17 mouse cellular contexts compared by ENCODE assay signal in genomic region chr2:94479903-94480595, GRCm38 (mm10). TPM values are rescaled to one million over a fixed set of nuclear protein-coding genes. Genes with fewer than 3 reads are reported as not detected.
A peak's percentile ranks its signal among the peaks of the same experiment; 100 is the strongest.
DNase-seq lines count a peak whose midpoint lies in the region; ATAC-seq and TF ChIP-seq lines count a peak whose summit lies in the region.
"Had no signal": no experiment of that assay in that cellular context is flagged by ENCODE, and none has a peak within 500 bp of the region (broad histone marks: within the 10 kb centered on the region; RNA-seq: fewer than 3 reads in every experiment).

No protein-coding gene starts in this region.

- 61% methylated on average over 20 of the region's 20 CpGs for WGBS in forebrain, embryonic 14.5 days
- 87% methylated on average over 20 of the region's 20 CpGs for WGBS in forebrain, embryonic 11.5 days
- 84% methylated on average over 20 of the region's 20 CpGs for WGBS in thymus, adult 2 months

- no peak overlapping the region for H3K9ac ChIP-seq in forebrain, embryonic 14.5 days (ENCODE audit: low read length)
- no peak overlapping the region for H3K9ac ChIP-seq in forebrain, embryonic 11.5 days (ENCODE audit: low read length)
- H3K9ac ChIP-seq: heart, embryonic 13.5 days; liver, embryonic 14.5 days; midbrain, embryonic 13.5 days had no signal

- no peak overlapping the region for H3K4me2 ChIP-seq in forebrain, embryonic 14.5 days (ENCODE audit: low read length)
- H3K4me2 ChIP-seq in forebrain, embryonic 11.5 days (ENCODE audit: low read depth, low read length, severe bottlenecking) = no peak overlapping the region
- H3K4me2 ChIP-seq: heart, embryonic 13.5 days; midbrain, embryonic 13.5 days had no signal

- no peak for TF ChIP-seq POLR2A in thymus, adult 2 months (IDR thresholded peaks at IDR 0.05; ENCODE audit: control insufficient read depth, extremely low read depth, insufficient read depth, low read length, poor library complexity)

- peak; percentile 90 for DNase-seq in forebrain, embryonic 14.5 days (ENCODE audit: low spot score)
- no peak for DNase-seq in forebrain, embryonic 11.5 days (ENCODE audit: low spot score)
- peak; percentile 23 to 30 for DNase-seq in left cerebral cortex, adult 18-20 months (ENCODE audit: low spot score in 2 of 2)
- DNase-seq in left cerebral cortex, adult 11 months (ENCODE audit: low spot score) = no peak
- peak; percentile 96 for DNase-seq in cerebellum, adult 9-10 months
- peak in 1 of 2 experiments; percentile 21 for DNase-seq in left cerebral cortex, adult 2 months (ENCODE audit: extremely low spot score in 1 of 2, low spot score in 2 of 2)
- DNase-seq in thymus, adult 2 months = no peak
- DNase-seq: embryo, embryonic 11 days; gastrocnemius, postnatal 36 days; kidney, adult 11 months; kidney, postnatal 36 days; lung, postnatal 14 days had no signal

- no peaks in the 10 kb centered on the region for H3K27me3 ChIP-seq in forebrain, embryonic 14.5 days (replicated peaks; ENCODE audit: control insufficient read depth, insufficient read depth, low read length)
- H3K27me3 ChIP-seq in forebrain, embryonic 11.5 days (ENCODE audit: control insufficient read depth, insufficient read depth, low read length) = no peaks in the 10 kb centered on the region
- no peaks in the 10 kb centered on the region for H3K27me3 ChIP-seq in thymus, adult 2 months (ENCODE audit: control insufficient read depth, insufficient read depth, low read length)
- H3K27me3 ChIP-seq: heart, embryonic 13.5 days; midbrain, embryonic 13.5 days had no signal

- intact Hi-C loops in left cerebral cortex, adult 2 months (cut with DNase I) = loop anchor here (10.0 kb wide), 1 partner anchor 1805 kb away; no protein-coding TSS in a partner anchor

- peaks cover 11% of the 10 kb centered on the region for H3K4me1 ChIP-seq in forebrain, embryonic 14.5 days (ENCODE audit: control insufficient read depth, insufficient read depth, low read length)
- peaks cover 2% of the 10 kb centered on the region; the same call in 1 of the 2 replicates for H3K4me1 ChIP-seq in forebrain, embryonic 11.5 days (replicated peaks; ENCODE audit: control insufficient read depth, insufficient read depth, low read length)
- no peaks in the 10 kb centered on the region for H3K4me1 ChIP-seq in thymus, adult 2 months (replicated peaks; ENCODE audit: control insufficient read depth, insufficient read depth, low read length)
- H3K4me1 ChIP-seq: heart, embryonic 13.5 days had no signal

- peak; percentile 58; the same call in 1 of the 2 replicates for ATAC-seq in forebrain, embryonic 14.5 days
- no peak for ATAC-seq in forebrain, embryonic 11.5 days (replicated peaks; ENCODE audit: low FRiP score)
- no peak for ATAC-seq in granulocyte monocyte progenitor cell, adult 5-6 weeks (replicated peaks; ENCODE audit: poor library complexity, severe bottlenecking)
- ATAC-seq: midbrain, embryonic 13.5 days had no signal

- H3K9me3 ChIP-seq in forebrain, embryonic 14.5 days (replicated peaks; ENCODE audit: control insufficient read depth, low read length) = no peaks in the 10 kb centered on the region
- H3K9me3 ChIP-seq in forebrain, embryonic 11.5 days (ENCODE audit: control insufficient read depth, low read length) = no peaks in the 10 kb centered on the region
- H3K9me3 ChIP-seq: heart, embryonic 13.5 days; limb, embryonic 10.5 days; midbrain, embryonic 13.5 days had no signal

- H3K36me3 ChIP-seq in forebrain, embryonic 14.5 days (ENCODE audit: control insufficient read depth, insufficient read depth, low read length) = no peaks in the 10 kb centered on the region
- no peaks in the 10 kb centered on the region for H3K36me3 ChIP-seq in forebrain, embryonic 11.5 days (ENCODE audit: control insufficient read depth, insufficient read depth, low read length)
- no peaks in the 10 kb centered on the region for H3K36me3 ChIP-seq in thymus, adult 2 months (ENCODE audit: control insufficient read depth, insufficient read depth, low read length)
- H3K36me3 ChIP-seq: heart, embryonic 13.5 days; limb, embryonic 10.5 days; midbrain, embryonic 13.5 days had no signal

- no peak overlapping the region for H3K4me3 ChIP-seq in forebrain, embryonic 14.5 days (ENCODE audit: low read depth, low read length)
- no peak overlapping the region for H3K4me3 ChIP-seq in forebrain, embryonic 11.5 days (ENCODE audit: low read depth, low read length)
- H3K4me3 ChIP-seq in left cerebral cortex, adult 2 months = 0 out of 2 replicates have a peak overlapping the region, but pooled peaks have one; percentile 11
- no peak overlapping the region for H3K4me3 ChIP-seq in thymus, adult 2 months (ENCODE audit: control insufficient read depth, insufficient read depth, low read length)
- H3K4me3 ChIP-seq: heart, embryonic 13.5 days; limb, embryonic 10.5 days; midbrain, embryonic 13.5 days had no signal

- no peak for TF ChIP-seq CTCF in left cerebral cortex, adult 2 months (IDR thresholded peaks at IDR 0.05)
- TF ChIP-seq CTCF in thymus, adult 2 months (IDR thresholded peaks at IDR 0.05; ENCODE audit: borderline replicate concordance, control insufficient read depth, extremely low read depth, insufficient read depth, low read length, poor library complexity) = no peak

- peak overlapping the region; percentile 35; the same call in 1 of the 2 replicates for H3K27ac ChIP-seq in forebrain, embryonic 14.5 days (ENCODE audit: low read depth, low read length)
- H3K27ac ChIP-seq in forebrain, embryonic 11.5 days (ENCODE audit: low read depth, low read length) = no peak overlapping the region
- no peak overlapping the region for H3K27ac ChIP-seq in left cerebral cortex, adult 2 months
- H3K27ac ChIP-seq in thymus, adult 2 months (ENCODE audit: control insufficient read depth, insufficient read depth, low read length) = no peak overlapping the region
- H3K27ac ChIP-seq: heart, embryonic 13.5 days; limb, embryonic 10.5 days; liver, embryonic 14.5 days; midbrain, embryonic 13.5 days had no signal

RNA-seq across cellular contexts. Expression of gene Api5, which starts 42.1 kb away (rescaled TPM):
- polyA plus RNA-seq in forebrain, embryonic 14.5 days (2014; fragmentation: Nextera tagmentation; extraction: Ambion mirVana) = 144 and 146 TPM in 2 replicates
- polyA plus RNA-seq in forebrain, embryonic 11.5 days (2014; fragmentation: Nextera tagmentation; extraction: Ambion mirVana) = 249 and 252 TPM in 2 replicates
- 10 to 100 TPM; 65.5 to 66.2 TPM for total RNA-seq in left cerebral cortex, adult 18-20 months (2021)
- 10 to 100 TPM; 57.1 to 64.9 TPM for total RNA-seq in left cerebral cortex, adult 2 months (2021)
- total RNA-seq in granulocyte monocyte progenitor cell, adult 5-6 weeks (2014; fragmentation: Nextera tagmentation) = 93.1 and 107 TPM in 2 replicates
- 158 and 168 TPM in 2 replicates for total RNA-seq in granulocyte monocyte progenitor cell, adult 5-6 weeks (2017)
- 36.0 and 41.8 TPM in 2 replicates for polyA plus RNA-seq in thymus, adult 2 months (2012; rRNA removed)

Comparison
In these comparisons a context has a peak if more than half of its experiments do, and no peak if none do; other contexts are left out.
1. DNase-seq: peak in forebrain, embryonic 14.5 days (single experiment), left cerebral cortex, adult 18-20 months (2 of 2) and cerebellum, adult 9-10 months (single experiment); none in forebrain, embryonic 11.5 days (single experiment), left cerebral cortex, adult 11 months (single experiment) and thymus, adult 2 months (single experiment).